Mouse (Mus musculus) ES-E14 (cell line): ENCODE results near the gene P4ha1.

ENCODE experiments used
- CHD2 ChIP-seq: IDR thresholded peaks from 2 replicates; pipeline ENCODE4 v1.6.1; 2014; ENCODE audit warnings: mild to moderate bottlenecking, low read depth, low read length, inconsistent platforms
- HCFC1 ChIP-seq: IDR thresholded peaks from 2 replicates; pipeline ENCODE4 v1.6.1; 2012; ENCODE audit warnings: low read length, inconsistent platforms, borderline replicate concordance; ENCODE audit not compliant: insufficient read depth
- MAFK ChIP-seq: IDR thresholded peaks from 2 replicates; pipeline ENCODE4 v1.6.1; 2014; ENCODE audit warnings: mild to moderate bottlenecking, low read depth, low read length, inconsistent platforms; ENCODE audit not compliant: insufficient read depth
- ZNF384 ChIP-seq: IDR thresholded peaks from 2 replicates; pipeline ENCODE4 v1.6.1; 2012; ENCODE audit warnings: low read depth, low read length, inconsistent platforms

DNA sequence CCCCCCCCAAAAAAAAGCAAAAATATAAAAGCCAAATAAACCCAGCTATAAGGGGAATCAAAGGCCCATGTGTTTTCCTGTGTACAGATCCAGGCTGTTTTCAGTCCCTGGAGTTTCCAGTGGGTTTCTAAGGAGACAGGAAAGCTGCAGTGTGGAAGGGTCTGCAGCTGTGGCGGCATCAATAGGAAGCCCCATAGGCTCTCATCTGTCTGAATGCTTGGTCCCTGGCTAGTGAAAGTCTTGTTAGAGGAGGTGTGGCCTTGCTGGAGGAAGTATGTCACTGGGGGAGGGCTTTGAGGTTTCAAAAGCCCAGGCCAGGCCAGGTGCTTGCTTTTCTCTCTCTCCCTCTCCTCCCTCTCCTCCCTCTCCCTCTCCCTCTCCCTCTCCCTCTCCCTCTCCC lies 39.3 kb upstream of the P4ha1 start:
- TF ChIP-seq ZNF384 (no peak), HCFC1 (no peak), MAFK (no peak), CHD2 (no peak)
